Mouse (Mus musculus): ENCODE measurements at regions not wholly inside any gene's neighbourhood (a gene's known extent, or its start where the extent isn't known, plus 50 kb on each side); places are given as distances from the start of the nearest gene placed in this dataset.

GRCm38 (mm10) chr3:41360231-41360630 lies 195.3 kb upstream of the Jade1 start:
- no peak for DNase-seq (ENCODE audit: low spot score)

GRCm38 (mm10) chr3:41359458-41359857 lies 196.1 kb upstream of the Jade1 start:
- no peak for DNase-seq (ENCODE audit: low spot score)

- no peak for DNase-seq (ENCODE audit: low spot score)
Measured at GRCm38 (mm10) chr3:41353021-41353420, 202.5 kb upstream of the Jade1 start.

GRCm38 (mm10) chr3:41351786-41352185 lies 203.7 kb upstream of the Jade1 start:
- no peak for DNase-seq (ENCODE audit: low spot score)

GRCm38 (mm10) chr3:41351091-41351685 lies 204.3 kb upstream of the Jade1 start:
- DNase-seq (ENCODE audit: low spot score) = no peak

- DNase-seq (ENCODE audit: low spot score) = no peak
Measured at GRCm38 (mm10) chr3:41350331-41350730, 205.2 kb upstream of the Jade1 start.

- DNase-seq (ENCODE audit: low spot score) = peak; percentile 34
Measured at GRCm38 (mm10) chr3:41348795-41349194, 206.7 kb upstream of the Jade1 start.

GRCm38 (mm10) chr3:41346863-41347262 lies 208.7 kb upstream of the Jade1 start:
- DNase-seq (ENCODE audit: low spot score) = no peak

GRCm38 (mm10) chr3:41343431-41343830 lies 212.1 kb upstream of the Jade1 start:
- DNase-seq (ENCODE audit: low spot score) = no peak

- DNase-seq (ENCODE audit: low spot score) = no peak
Measured at GRCm38 (mm10) chr3:41332481-41332880, 223.1 kb upstream of the Jade1 start.

- no peak for DNase-seq (ENCODE audit: low spot score)
Measured at GRCm38 (mm10) chr3:41330356-41330755, 225.2 kb upstream of the Jade1 start.

GRCm38 (mm10) chr3:41328828-41329227 lies 226.7 kb upstream of the Jade1 start:
- DNase-seq (ENCODE audit: low spot score) = no peak

GRCm38 (mm10) chr3:41326211-41327104 lies 229.1 kb upstream of the Jade1 start:
- DNase-seq (ENCODE audit: low spot score) = no peak

- DNase-seq (ENCODE audit: low spot score) = no peak
Measured at GRCm38 (mm10) chr3:41321808-41322207, 233.7 kb upstream of the Jade1 start.

GRCm38 (mm10) chr3:41319214-41319856 lies 236.2 kb upstream of the Jade1 start:
- no peak for DNase-seq (ENCODE audit: low spot score)

GRCm38 (mm10) chr3:41318232-41319131 lies 235.6 kb upstream of the Pgrmc2 start:
- DNase-seq (ENCODE audit: low spot score) = no peak

- DNase-seq (ENCODE audit: low spot score) = no peak
Measured at GRCm38 (mm10) chr3:41317170-41317569, 234.3 kb upstream of the Pgrmc2 start.

GRCm38 (mm10) chr3:41312492-41312891 lies 229.6 kb upstream of the Pgrmc2 start:
- no peak for DNase-seq (ENCODE audit: low spot score)

- no peak for DNase-seq (ENCODE audit: low spot score)
Measured at GRCm38 (mm10) chr3:41307400-41308028, 224.7 kb upstream of the Pgrmc2 start.

- DNase-seq (ENCODE audit: low spot score) = no peak
Measured at GRCm38 (mm10) chr3:41302805-41303204, 220.0 kb upstream of the Pgrmc2 start.

GRCm38 (mm10) chr3:41298776-41299175 lies 215.9 kb upstream of the Pgrmc2 start:
- no peak for DNase-seq (ENCODE audit: low spot score)

Data from layer of hippocampus, adult 11-12 months (tissue).